Mouse (Mus musculus): ENCODE measurements around the gene Ankrd6. TPM values are rescaled to one million over a fixed set of nuclear protein-coding genes. Genes with fewer than 3 reads are reported as not detected.
"Not testable (repeated sequence)": the region's sequence is repeated elsewhere in the genome, so short reads cannot be mapped to it uniquely, and the experiment has no call there.

The Ankrd6 gene
- polyA plus RNA-seq, 1 experiment from 2014 or later = 9.4 TPM

DNA sequence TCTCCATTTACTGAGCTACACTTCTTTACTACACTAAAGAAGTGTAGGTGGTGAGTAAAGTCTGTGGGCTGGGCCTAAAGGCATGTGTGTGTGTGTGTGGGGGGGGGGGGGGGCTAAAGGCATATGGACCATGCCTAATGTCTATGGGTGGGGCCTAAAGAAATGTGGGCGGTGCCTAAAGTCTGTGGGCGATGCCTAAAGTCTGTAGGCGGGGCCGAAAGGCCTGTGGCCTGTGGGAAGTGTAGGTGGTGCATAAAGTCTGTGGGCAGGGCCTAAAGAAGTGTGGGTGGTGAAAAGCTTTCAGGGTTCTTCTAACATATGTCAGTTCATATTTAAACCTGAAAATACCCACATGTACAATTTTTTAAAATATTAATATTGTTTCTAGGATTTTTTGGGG, 26.7 kb upstream of the Ankrd6 start:
- Histone ChIP-seq H3K4me2 (ENCODE audit: low read depth, severe bottlenecking) (no peak overlapping the region), H3K27me3 (ENCODE audit: control insufficient read depth, insufficient read depth, low read length) (no peaks in the 10 kb centered on the region; the same call in 1 of the 2 replicates), H3K36me3 (ENCODE audit: control insufficient read depth, insufficient read depth, low read length) (no peaks in the 10 kb centered on the region), H3K27ac (replicated peaks; ENCODE audit: low read depth, low read length) (no peak overlapping the region), H3K9ac (ENCODE audit: low read length) (no peak overlapping the region), H3K9me3 (ENCODE audit: control insufficient read depth, low read length) (no peaks in the 10 kb centered on the region; the same call in 1 of the 2 replicates), H3K4me3 (ENCODE audit: low read depth, low read length) (no peak overlapping the region), H3K4me1 (ENCODE audit: control insufficient read depth, insufficient read depth, low read length) (peaks cover 4% of the 10 kb centered on the region; the same call in 1 of the 2 replicates)
- 90% methylated on average over 4 of the region's 4 CpGs for WGBS
- DNase-seq (ENCODE audit: low spot score) (no peak), ATAC-seq (ENCODE audit: insufficient number of reproducible peaks, low FRiP score, low TSS enrichment, low read depth) (no peak)

DNA sequence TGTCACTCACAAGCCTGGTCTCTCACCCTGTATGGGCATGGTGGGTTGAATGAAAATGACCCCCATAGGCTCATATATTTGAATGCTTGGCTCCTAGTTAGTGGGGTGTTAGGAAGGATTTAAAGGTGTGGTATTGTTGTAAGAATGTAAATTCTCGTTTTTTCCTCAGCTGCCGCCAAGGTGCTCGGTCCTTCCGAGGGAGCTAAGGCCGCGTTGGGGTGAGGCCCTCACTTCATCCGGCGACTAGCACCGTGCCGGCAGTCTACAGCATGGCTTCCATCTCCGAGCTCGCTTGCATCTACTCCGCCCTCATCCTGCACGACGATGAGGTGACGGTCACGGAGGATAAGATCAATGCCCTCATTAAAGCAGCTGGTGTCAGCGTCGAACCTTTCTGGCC, 14.0 kb upstream of the Ankrd6 start:
- not testable (repeated sequence) for H3K27ac ChIP-seq (replicated peaks; ENCODE audit: low read depth, low read length); H3K36me3 ChIP-seq (ENCODE audit: control insufficient read depth, insufficient read depth, low read length); H3K9ac ChIP-seq (ENCODE audit: low read length); H3K4me3 ChIP-seq (ENCODE audit: low read depth, low read length); H3K27me3 ChIP-seq (ENCODE audit: control insufficient read depth, insufficient read depth, low read length); H3K9me3 ChIP-seq (ENCODE audit: control insufficient read depth, low read length); H3K4me2 ChIP-seq (ENCODE audit: low read depth, severe bottlenecking); ATAC-seq (ENCODE audit: insufficient number of reproducible peaks, low FRiP score, low TSS enrichment, low read depth); H3K4me1 ChIP-seq (ENCODE audit: control insufficient read depth, insufficient read depth, low read length); DNase-seq (ENCODE audit: low spot score)
- 87% methylated on average over 19 of the region's 19 CpGs for whole genome bisulfite sequencing

- no peak overlapping the region for H3K9ac ChIP-seq (ENCODE audit: low read length)
- DNase-seq (ENCODE audit: low spot score) (no peak), ATAC-seq (ENCODE audit: insufficient number of reproducible peaks, low FRiP score, low TSS enrichment, low read depth) (no peak)
- no peaks in the 10 kb centered on the region for H3K9me3 ChIP-seq (ENCODE audit: control insufficient read depth, low read length)
- no peak overlapping the region for H3K4me3 ChIP-seq (ENCODE audit: low read depth, low read length)
- H3K27me3 ChIP-seq (ENCODE audit: control insufficient read depth, insufficient read depth, low read length) = no peaks in the 10 kb centered on the region
- no peaks in the 10 kb centered on the region for H3K36me3 ChIP-seq (ENCODE audit: control insufficient read depth, insufficient read depth, low read length)
- no peaks in the 10 kb centered on the region for H3K4me1 ChIP-seq (ENCODE audit: control insufficient read depth, insufficient read depth, low read length)
- H3K27ac ChIP-seq (replicated peaks; ENCODE audit: low read depth, low read length) = no peak overlapping the region
- 75% methylated on average over 3 of the region's 3 CpGs for WGBS
- no peak overlapping the region for H3K4me2 ChIP-seq (ENCODE audit: low read depth, severe bottlenecking)
These were observed 10.8 kb upstream of the Ankrd6 start for GRCm38 (mm10) chr4:32961394-32961793.

DNA sequence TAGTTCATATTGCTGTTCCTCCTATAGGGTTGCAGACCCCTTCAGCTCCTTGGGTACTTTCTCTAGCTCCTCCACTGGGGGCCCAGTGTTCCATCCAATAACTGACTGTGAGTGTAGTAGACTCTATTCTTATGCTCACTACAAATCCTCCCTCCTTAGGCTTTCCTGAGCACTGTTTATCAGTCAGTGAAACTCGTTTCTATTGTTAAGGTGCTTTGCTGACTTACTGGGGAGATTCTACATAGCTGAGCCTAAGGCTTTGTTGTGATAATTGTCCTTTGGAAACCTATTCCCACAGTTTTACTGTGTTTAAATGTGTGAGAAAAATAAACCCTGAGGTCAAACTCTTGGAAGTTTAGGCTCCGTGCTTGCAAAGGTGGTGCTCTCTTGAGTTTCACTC, 5.8 kb upstream of the Ankrd6 start:
- WGBS = 57% methylated on average over 2 of the region's 2 CpGs
- no peak overlapping the region for H3K9ac ChIP-seq (ENCODE audit: low read length)
- no peak overlapping the region for H3K4me3 ChIP-seq (ENCODE audit: low read depth, low read length)
- H3K27me3 ChIP-seq (ENCODE audit: control insufficient read depth, insufficient read depth, low read length) = 0 out of 2 replicates have a peak, but pooled peaks cover 3% of the 10 kb centered on the region
- H3K36me3 ChIP-seq (ENCODE audit: control insufficient read depth, insufficient read depth, low read length) = no peaks in the 10 kb centered on the region
- no peak overlapping the region for H3K4me2 ChIP-seq (ENCODE audit: low read depth, severe bottlenecking)
- no peak for ATAC-seq (ENCODE audit: insufficient number of reproducible peaks, low FRiP score, low TSS enrichment, low read depth)
- no peak for DNase-seq (ENCODE audit: low spot score)
- peaks cover 2% of the 10 kb centered on the region; the same call in 1 of the 2 replicates for H3K4me1 ChIP-seq (ENCODE audit: control insufficient read depth, insufficient read depth, low read length)
- no peak overlapping the region for H3K27ac ChIP-seq (replicated peaks; ENCODE audit: low read depth, low read length)
- H3K9me3 ChIP-seq (ENCODE audit: control insufficient read depth, low read length) = no peaks in the 10 kb centered on the region

DNA sequence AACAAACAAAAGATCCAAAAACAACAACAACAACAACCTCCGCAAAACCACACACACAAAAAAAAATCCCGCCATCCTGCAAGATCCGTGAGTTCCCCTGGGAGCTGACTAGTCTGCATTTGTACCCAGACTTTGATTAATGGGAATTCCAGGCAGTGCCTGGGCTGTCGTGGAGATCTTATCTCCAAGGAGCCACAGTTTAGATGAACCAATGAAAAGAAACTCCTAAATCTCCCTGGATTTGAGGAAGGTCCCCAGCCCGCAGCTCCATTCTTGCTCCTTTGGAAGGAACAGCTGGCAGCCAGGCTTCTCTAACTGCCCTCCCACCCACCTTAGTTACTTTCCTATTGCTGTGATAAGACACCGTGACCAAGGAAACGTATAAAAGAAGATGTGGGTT, 2.0 kb upstream of the Ankrd6 start:
- Histone ChIP-seq H3K27ac (replicated peaks; ENCODE audit: low read depth, low read length) (no peak overlapping the region), H3K4me3 (ENCODE audit: low read depth, low read length) (no peak overlapping the region), H3K4me2 (ENCODE audit: low read depth, severe bottlenecking) (peak overlapping the region; percentile 94; the same call in 1 of the 2 replicates), H3K36me3 (ENCODE audit: control insufficient read depth, insufficient read depth, low read length) (no peaks in the 10 kb centered on the region), H3K9ac (ENCODE audit: low read length) (no peak overlapping the region), H3K9me3 (ENCODE audit: control insufficient read depth, low read length) (no peaks in the 10 kb centered on the region), H3K27me3 (ENCODE audit: control insufficient read depth, insufficient read depth, low read length) (0 out of 2 replicates have a peak, but pooled peaks cover 5% of the 10 kb centered on the region), H3K4me1 (ENCODE audit: control insufficient read depth, insufficient read depth, low read length) (peaks cover 7% of the 10 kb centered on the region; the same call in 1 of the 2 replicates)
- WGBS = 6% methylated on average over 7 of the region's 7 CpGs
- DNase-seq (ENCODE audit: low spot score) (no peak), ATAC-seq (ENCODE audit: insufficient number of reproducible peaks, low FRiP score, low TSS enrichment, low read depth) (no peak)

GRCm38 (mm10) chr4:32951035-32951940, 647 bp upstream of the Ankrd6 start:
- H3K4me3 ChIP-seq (ENCODE audit: low read depth, low read length) = peak overlapping the region; percentile 60
- 0 out of 2 replicates have a peak, but pooled peaks have one; percentile 12 for ATAC-seq (ENCODE audit: insufficient number of reproducible peaks, low FRiP score, low TSS enrichment, low read depth)
- peak; percentile 62 for DNase-seq (ENCODE audit: low spot score)
- no peaks in the 10 kb centered on the region for H3K9me3 ChIP-seq (ENCODE audit: control insufficient read depth, low read length)
- peak overlapping the region; percentile 68; the same call in 1 of the 2 replicates for H3K9ac ChIP-seq (ENCODE audit: low read length)
- 8% methylated on average over 34 of the region's 34 CpGs for WGBS
- H3K27ac ChIP-seq (replicated peaks; ENCODE audit: low read depth, low read length) = no peak overlapping the region
- 0 out of 2 replicates have a peak, but pooled peaks cover 5% of the 10 kb centered on the region for H3K27me3 ChIP-seq (ENCODE audit: control insufficient read depth, insufficient read depth, low read length)
- no peaks in the 10 kb centered on the region for H3K36me3 ChIP-seq (ENCODE audit: control insufficient read depth, insufficient read depth, low read length)
- peak overlapping the region; percentile 94 for H3K4me2 ChIP-seq (ENCODE audit: low read depth, severe bottlenecking)
- peaks cover 7% of the 10 kb centered on the region; the same call in 1 of the 2 replicates for H3K4me1 ChIP-seq (ENCODE audit: control insufficient read depth, insufficient read depth, low read length)

GRCm38 (mm10) chr4:32948696-32949095, 1.9 kb downstream of the Ankrd6 start:
- H3K4me3 ChIP-seq (ENCODE audit: low read depth, low read length) = no peak overlapping the region
- no peaks in the 10 kb centered on the region for H3K9me3 ChIP-seq (ENCODE audit: control insufficient read depth, low read length)
- H3K4me1 ChIP-seq (ENCODE audit: control insufficient read depth, insufficient read depth, low read length) = peaks cover 7% of the 10 kb centered on the region; the same call in 1 of the 2 replicates
- 0 out of 2 replicates have a peak, but pooled peaks cover 5% of the 10 kb centered on the region for H3K27me3 ChIP-seq (ENCODE audit: control insufficient read depth, insufficient read depth, low read length)
- no peak overlapping the region for H3K4me2 ChIP-seq (ENCODE audit: low read depth, severe bottlenecking)
- no peaks in the 10 kb centered on the region for H3K36me3 ChIP-seq (ENCODE audit: control insufficient read depth, insufficient read depth, low read length)
- DNase-seq (ENCODE audit: low spot score) (no peak), ATAC-seq (ENCODE audit: insufficient number of reproducible peaks, low FRiP score, low TSS enrichment, low read depth) (no peak)
- H3K27ac ChIP-seq (replicated peaks; ENCODE audit: low read depth, low read length) = no peak overlapping the region
- WGBS = 61% methylated on average over 10 of the region's 10 CpGs
- no peak overlapping the region for H3K9ac ChIP-seq (ENCODE audit: low read length)

- WGBS = 35% methylated on average over 4 of the region's 4 CpGs
- Histone ChIP-seq H3K27me3 (ENCODE audit: control insufficient read depth, insufficient read depth, low read length) (0 out of 2 replicates have a peak, but pooled peaks cover 5% of the 10 kb centered on the region), H3K4me2 (ENCODE audit: low read depth, severe bottlenecking) (no peak overlapping the region), H3K4me3 (ENCODE audit: low read depth, low read length) (no peak overlapping the region), H3K27ac (replicated peaks; ENCODE audit: low read depth, low read length) (no peak overlapping the region), H3K36me3 (ENCODE audit: control insufficient read depth, insufficient read depth, low read length) (no peaks in the 10 kb centered on the region), H3K4me1 (ENCODE audit: control insufficient read depth, insufficient read depth, low read length) (peaks cover 7% of the 10 kb centered on the region; the same call in 1 of the 2 replicates), H3K9ac (ENCODE audit: low read length) (no peak overlapping the region), H3K9me3 (ENCODE audit: control insufficient read depth, low read length) (no peaks in the 10 kb centered on the region)
- no peak for ATAC-seq (ENCODE audit: insufficient number of reproducible peaks, low FRiP score, low TSS enrichment, low read depth)
- no peak for DNase-seq (ENCODE audit: low spot score)
These were observed 3.0 kb downstream of the Ankrd6 start for GRCm38 (mm10) chr4:32947631-32948030.

Data from limb, embryonic 11.5 days (tissue).